Mouse (Mus musculus) embryonic facial prominence, embryonic 14.5 days (tissue): ENCODE data around the gene Prss48. TPM values are rescaled to one million over a fixed set of nuclear protein-coding genes. Genes with fewer than 3 reads are reported as not detected.

Experiments
- ATAC-seq: fragments of 200-750 bp; cut with Nextera tagmentation; 2 replicates; pipeline ENCODE4 v1.8.0; 2017; ENCODE audit warnings: low read depth, moderate number of reproducible peaks, moderate TSS enrichment
- DNase-seq: peaks from one replicate; pipeline ENCODE4 v3.0.0-alpha.2; 2015; ENCODE audit warnings: low spot score
- H3K27ac ChIP-seq: fragments of 300-500 bp; sonication (generic); replicated peaks from 2 replicates; pipeline ENCODE4 v1.5.1; 2014; ENCODE audit warnings: low read depth, mild to moderate bottlenecking, low read length, moderate library complexity
- H3K27me3 ChIP-seq: fragments of 300-500 bp; sonication (generic); replicated peaks from 2 replicates; pipeline ENCODE4 v1.6.1; 2014; ENCODE audit warnings: low read length; ENCODE audit not compliant: control insufficient read depth, insufficient read depth
- H3K36me3 ChIP-seq: fragments of 300-500 bp; sonication (generic); 2 replicates; pipeline ENCODE4 v1.6.1; 2014; ENCODE audit warnings: low read length, mixed read lengths; ENCODE audit not compliant: control insufficient read depth, insufficient read depth
- H3K4me1 ChIP-seq: fragments of 300-500 bp; sonication (generic); 2 replicates; pipeline ENCODE4 v1.6.1; 2014; ENCODE audit warnings: antibody characterized with exemption, low read length; ENCODE audit not compliant: control insufficient read depth, insufficient read depth
- H3K4me2 ChIP-seq: fragments of 300-500 bp; sonication (generic); 2 replicates; pipeline ENCODE4 v1.6.1; 2014; ENCODE audit warnings: low read depth, mild to moderate bottlenecking, low read length, moderate library complexity, mixed read lengths
- H3K4me3 ChIP-seq: fragments of 300-500 bp; sonication (generic); 2 replicates; pipeline ENCODE4 v1.5.1; 2014; ENCODE audit warnings: low read depth, mild to moderate bottlenecking, low read length
- H3K9ac ChIP-seq: fragments of 300-500 bp; sonication (generic); 2 replicates; pipeline ENCODE4 v1.6.1; 2014; ENCODE audit warnings: low read depth, mild to moderate bottlenecking, low read length, moderate library complexity, mixed read lengths
- H3K9me3 ChIP-seq: fragments of 300-500 bp; sonication (generic); 2 replicates; pipeline ENCODE4 v1.6.1; 2016; ENCODE audit warnings: low read length; ENCODE audit not compliant: control insufficient read depth
- WGBS: fragments of 180-500 bp; shearing (Covaris S2); extraction: QIAGEN DNeasy Blood & Tissue Kit; methylation state at CpG from one replicate; pipeline ENCODE4 v1.1.7; 2014; 5-methylcytosine and 5-hydroxymethylcytosine counted together
- polyA plus RNA-seq: library from polyadenylated mRNA; unstranded; fragments of >200 nt; fragmentation: Nextera tagmentation; extraction: Ambion mirVana; gene quantifications from 2 replicates; pipeline ENCODE4 v1.2.1, GENCODE M21; 2014

Prss48 gene
- polyA plus RNA-seq, 1 experiment from 2014 or later, result not detected

DNA sequence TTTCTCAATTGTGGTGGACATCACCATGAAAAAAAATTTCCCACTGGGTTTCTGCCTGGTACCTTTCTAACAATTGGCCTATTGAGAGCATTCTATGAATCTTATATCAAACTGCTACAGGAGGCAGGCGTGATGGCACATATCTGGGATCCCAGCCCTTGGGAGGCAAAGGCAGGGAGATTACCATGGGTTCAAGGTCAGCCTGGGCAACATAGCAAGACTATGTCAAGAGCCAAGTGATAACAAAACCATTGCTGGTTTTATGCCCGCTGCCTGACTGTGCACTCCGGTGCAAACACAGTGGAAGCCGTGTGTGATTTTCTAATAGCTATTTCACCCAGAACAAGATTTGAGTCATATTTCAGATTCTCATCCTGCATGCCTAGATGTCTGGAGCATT, 51.4 kb downstream of the Prss48 start:
- WGBS, result 95% methylated on average over 4 of the region's 4 CpGs
- DNase-seq, result no peak
- Histone ChIP-seq H3K9ac (no peak overlapping the region), H3K27ac (no peak overlapping the region), H3K4me1 (no peaks in the 10 kb centered on the region), H3K4me2 (no peak overlapping the region), H3K27me3 (no peaks in the 10 kb centered on the region), H3K36me3 (no peaks in the 10 kb centered on the region), H3K9me3 (0 out of 2 replicates have a peak, but pooled peaks cover 6% of the 10 kb centered on the region), H3K4me3 (no peak overlapping the region)
- no peak for ATAC-seq

Other genes starting within 250 kb of the Prss48 start
- gene Fam160a1, start 185.2 kb downstream of the Prss48 start, polyA plus RNA-seq, result 5.6 and 6.5 TPM in 2 replicates
- gene Glt28d2, start 115.0 kb downstream of the Prss48 start, polyA plus RNA-seq, result 2.6 and 2.7 TPM in 2 replicates
- 10.7 and 13.4 TPM in 2 replicates for gene Gm37240, start 115.0 kb downstream of the Prss48 start, polyA plus RNA-seq
- 29.8 and 30.9 TPM in 2 replicates for gene Sh3d19, start 31.4 kb downstream of the Prss48 start, polyA plus RNA-seq
- gene Rps3a1, start 140.2 kb upstream of the Prss48 start, polyA plus RNA-seq, result 1,488 and 1,507 TPM in 2 replicates
- gene Lrba, start 222.2 kb upstream of the Prss48 start, polyA plus RNA-seq, result 7.9 and 9.2 TPM in 2 replicates